Mouse (Mus musculus): ENCODE measurements at regions not wholly inside any gene's neighbourhood (a gene's known extent, or its start where the extent isn't known, plus 50 kb on each side); places are given as distances from the start of the nearest gene placed in this dataset.

DNA sequence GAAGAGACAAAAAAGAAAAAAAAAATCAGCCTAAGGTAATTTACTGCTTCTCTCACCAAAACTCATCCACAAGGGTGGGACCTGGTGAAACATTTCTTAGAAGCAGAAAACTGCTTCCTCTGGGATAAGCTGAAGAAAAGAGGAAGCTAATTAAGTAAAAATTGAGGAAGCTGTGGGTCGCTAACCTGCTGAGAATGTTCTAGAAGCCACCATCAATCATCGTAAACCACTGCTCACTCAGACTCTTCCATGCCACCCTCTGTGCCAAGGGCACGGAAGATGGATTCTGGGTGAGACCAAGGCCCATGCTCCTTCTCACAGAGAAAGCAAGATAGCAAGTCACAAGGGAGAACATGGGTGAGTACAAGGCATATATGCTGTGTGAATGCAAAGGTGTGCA lies 272.7 kb upstream of the Prox1 start:
- no peak for ATAC-seq (ENCODE audit: extremely low read depth, insufficient number of reproducible peaks, low FRiP score, poor library complexity, severe bottlenecking)

DNA sequence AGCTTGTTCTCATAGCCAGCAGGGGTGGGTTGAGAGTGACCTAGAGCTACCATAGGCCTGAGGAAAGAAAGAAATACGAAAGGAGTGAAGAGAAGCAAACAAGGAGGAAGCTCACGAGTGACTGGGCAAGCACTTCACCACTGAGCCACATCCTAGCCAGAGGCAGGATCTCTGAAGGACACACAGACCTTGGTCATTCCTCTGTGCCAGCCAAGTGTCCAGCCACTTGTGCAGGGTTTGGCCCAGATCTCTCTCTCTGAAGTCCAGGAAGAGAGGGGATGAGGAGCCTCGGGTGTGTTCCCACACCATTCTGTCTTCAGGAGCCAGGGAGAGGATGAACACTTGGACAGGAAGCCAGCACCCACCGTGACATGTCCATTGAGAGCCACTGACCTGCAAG lies 271.7 kb upstream of the Prox1 start:
- ATAC-seq (ENCODE audit: extremely low read depth, insufficient number of reproducible peaks, low FRiP score, poor library complexity, severe bottlenecking): no peak

DNA sequence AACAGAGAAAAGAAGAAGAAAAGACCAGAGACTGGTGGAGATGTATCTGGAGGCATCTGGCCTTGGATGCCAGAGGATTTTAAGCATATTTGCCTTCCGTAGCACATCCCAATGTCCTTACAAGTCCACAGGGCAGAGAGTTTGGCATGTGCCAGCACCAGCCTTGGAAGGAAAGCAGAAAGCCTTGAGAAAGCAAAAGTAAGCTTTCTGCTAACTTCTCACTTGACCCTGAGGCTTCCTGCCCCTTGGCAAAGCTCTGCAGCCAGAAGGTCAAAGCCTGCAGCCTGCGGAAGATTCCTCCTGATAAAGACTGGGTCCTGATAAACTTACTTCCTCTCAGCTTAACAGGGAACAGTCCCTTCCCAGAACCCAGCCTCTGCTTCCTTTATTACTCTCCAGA lies 268.3 kb upstream of the Prox1 start:
- ATAC-seq (ENCODE audit: extremely low read depth, insufficient number of reproducible peaks, low FRiP score, poor library complexity, severe bottlenecking): no peak

DNA sequence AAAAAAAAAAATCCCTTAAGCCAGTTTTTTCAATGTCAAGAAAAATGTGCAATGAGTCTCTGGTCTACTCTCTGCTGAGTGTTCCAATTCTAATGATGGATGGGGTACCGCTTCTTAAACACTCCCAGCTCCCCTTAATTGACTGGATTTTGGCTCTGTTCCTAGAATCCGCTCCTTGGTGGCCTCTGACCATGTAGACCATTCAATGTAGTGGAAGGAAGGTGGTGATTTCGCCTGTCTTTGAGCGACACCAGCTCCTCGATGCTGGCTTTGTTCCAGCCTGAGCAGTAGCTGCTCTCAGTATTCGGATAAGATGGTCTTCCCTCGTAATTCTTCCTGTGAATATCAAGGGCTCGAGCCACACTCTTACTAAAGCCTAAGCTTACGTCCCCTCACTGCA lies 252.4 kb upstream of the Prox1 start:
- ATAC-seq (ENCODE audit: extremely low read depth, insufficient number of reproducible peaks, low FRiP score, poor library complexity, severe bottlenecking): no peak

DNA sequence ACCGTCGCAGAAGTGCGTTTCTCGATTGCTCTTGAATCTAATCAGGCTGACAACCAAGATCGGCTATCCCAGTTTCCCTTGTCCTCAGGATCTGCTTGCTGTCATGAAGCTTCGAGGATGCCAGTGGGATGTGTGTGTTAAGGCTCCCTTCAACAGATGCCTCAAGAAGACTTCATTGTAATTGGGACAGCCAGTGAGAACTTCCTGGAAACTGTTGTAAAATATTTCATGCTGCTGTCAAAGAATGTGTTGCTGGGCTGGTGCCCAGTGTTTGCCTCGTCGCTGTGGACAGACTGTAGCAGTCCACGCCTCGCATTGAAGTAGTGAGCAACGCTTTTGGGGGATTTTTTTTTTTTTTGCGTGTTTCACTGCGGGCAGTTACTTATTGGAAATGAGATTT lies 249.2 kb upstream of the Prox1 start:
- no peak for ATAC-seq (ENCODE audit: extremely low read depth, insufficient number of reproducible peaks, low FRiP score, poor library complexity, severe bottlenecking)

DNA sequence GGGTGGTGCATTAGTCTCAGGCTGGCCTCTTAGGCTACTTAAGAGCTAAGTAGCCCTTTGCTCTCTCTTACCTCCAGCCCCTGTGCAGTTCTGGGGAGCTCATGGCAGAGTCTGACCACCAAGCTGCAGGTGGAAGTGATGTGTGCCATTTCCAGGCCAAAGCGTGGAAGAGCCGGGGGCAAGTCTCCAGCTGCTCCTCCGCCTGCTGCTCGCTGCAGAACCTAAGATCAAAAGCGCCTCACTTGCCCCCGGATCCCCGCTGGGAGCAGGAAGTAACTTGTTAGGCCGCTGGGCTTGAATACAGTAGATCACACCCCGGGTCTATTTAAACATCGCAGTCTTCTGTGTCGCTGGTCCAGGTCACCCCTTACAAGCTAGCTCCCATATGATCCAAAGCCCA lies 246.8 kb upstream of the Prox1 start:
- no peak for ATAC-seq (ENCODE audit: extremely low read depth, insufficient number of reproducible peaks, low FRiP score, poor library complexity, severe bottlenecking)

DNA sequence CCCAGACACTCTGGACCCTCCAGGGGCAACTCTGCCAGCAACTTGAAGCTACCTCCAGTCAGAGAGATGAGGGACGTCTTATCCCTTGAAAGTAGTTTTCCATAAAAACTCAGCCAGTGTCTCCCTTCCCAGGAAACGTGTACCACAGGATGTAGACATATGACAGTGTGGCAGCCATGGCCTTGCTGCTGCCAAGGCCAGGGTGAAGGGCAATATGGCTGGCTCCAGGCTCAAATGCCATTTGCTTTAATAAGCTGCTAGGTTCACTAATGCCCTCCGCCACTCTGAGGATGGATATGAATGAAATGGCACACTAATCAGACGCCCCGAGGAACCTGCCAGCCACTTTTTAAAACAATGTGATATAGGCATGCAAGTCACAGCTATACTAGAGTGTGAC lies 241.2 kb upstream of the Prox1 start:
- ATAC-seq (ENCODE audit: extremely low read depth, insufficient number of reproducible peaks, low FRiP score, poor library complexity, severe bottlenecking): no peak

DNA sequence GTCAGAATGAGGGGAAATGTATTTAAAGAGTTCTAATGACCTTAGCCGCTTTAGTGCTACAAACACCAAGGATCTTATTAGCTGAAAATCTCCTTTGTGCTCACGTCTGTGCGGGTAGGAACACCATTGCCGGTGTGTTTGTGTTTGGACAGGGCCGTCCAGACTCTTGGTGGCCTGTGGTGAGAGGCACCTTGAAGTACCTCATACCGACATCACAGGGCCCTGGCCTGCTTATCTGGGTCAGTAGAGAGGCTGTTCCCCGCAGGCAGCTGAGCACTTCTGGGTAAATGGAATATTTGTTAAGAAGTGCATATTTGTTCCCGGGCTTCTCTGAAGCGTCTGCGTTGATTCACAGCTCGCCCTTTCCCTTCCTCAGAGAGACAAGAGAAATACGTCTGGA lies 232.8 kb upstream of the Prox1 start:
- no peak for ATAC-seq (ENCODE audit: extremely low read depth, insufficient number of reproducible peaks, low FRiP score, poor library complexity, severe bottlenecking)

DNA sequence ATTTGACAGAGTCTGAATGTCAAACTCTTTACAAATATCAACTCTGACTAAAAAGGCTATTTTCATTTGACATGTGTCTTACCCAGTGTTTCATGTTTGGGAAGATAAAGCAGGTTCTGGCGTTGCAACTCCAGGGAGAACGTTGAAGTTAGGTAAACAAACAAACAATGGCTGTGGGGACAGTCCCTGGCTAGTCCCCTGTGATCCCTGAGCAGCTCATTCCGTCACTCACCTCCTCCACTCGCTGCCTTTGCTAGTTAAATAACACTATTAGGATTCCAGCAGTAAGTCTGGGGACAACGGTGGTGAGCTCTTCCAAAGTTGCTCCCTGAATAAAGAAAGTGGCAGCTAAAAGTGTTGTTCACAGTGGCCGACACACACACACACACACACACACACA lies 227.8 kb upstream of the Prox1 start:
- ATAC-seq (ENCODE audit: extremely low read depth, insufficient number of reproducible peaks, low FRiP score, poor library complexity, severe bottlenecking): no peak

DNA sequence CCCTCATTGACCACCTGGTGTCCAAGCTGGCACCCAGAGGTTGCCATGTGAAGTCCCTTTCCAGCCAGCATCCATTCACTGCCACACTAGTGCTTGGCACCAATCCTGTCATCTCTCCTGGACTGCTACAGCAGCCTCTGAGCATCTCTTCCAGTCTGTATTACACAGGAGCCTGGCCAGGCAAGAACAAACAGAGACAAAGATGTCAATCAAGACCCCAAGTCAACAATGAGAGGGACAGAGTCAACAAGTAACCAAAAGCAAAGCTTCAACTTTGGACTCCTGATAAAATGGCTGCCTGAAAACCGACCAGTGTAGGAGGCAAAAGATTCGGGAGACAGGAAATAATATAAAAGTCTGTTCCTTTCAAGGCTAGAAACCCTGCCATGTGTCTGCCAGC lies 227.3 kb upstream of the Prox1 start:
- no peak for ATAC-seq (ENCODE audit: extremely low read depth, insufficient number of reproducible peaks, low FRiP score, poor library complexity, severe bottlenecking)

DNA sequence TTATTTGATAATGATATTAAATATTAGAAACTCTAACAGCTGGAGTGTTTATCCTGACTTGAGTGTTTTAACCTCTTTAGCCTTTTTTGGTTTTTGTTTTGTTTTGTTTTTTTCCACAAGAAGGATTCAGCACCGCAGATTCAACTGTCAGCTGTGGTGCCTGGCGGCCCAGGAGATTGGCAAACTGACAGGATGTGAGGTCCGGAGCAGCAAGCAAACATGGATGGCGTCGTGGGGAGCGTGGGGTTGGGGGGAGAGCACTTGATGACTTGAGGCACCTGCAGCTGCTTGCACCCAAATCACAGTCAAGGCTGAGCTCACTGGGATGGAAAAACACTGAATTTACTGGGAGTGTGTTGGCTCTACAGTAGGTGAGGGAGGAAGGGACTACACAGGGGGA lies 222.5 kb upstream of the Prox1 start:
- ATAC-seq (ENCODE audit: extremely low read depth, insufficient number of reproducible peaks, low FRiP score, poor library complexity, severe bottlenecking): no peak

DNA sequence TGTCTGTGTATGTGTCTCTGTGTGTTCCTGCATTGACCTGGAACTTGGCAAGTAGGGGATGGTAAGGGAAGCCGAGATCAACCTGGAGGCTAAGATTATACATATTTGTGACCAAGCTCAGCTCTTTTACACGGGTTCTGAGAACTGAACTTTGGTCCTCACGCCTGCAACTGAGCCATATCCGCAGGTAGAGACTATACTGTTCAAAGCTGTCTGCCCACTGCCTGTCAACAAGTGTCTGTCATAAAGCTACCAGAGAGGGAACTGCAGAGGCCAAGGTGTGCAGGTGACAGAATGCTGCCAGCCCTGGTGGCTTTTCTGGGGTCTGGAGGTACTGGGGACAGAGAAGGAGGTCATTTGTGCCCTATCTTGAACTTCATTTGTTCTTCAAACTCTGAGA lies 218.3 kb upstream of the Prox1 start:
- no peak for ATAC-seq (ENCODE audit: extremely low read depth, insufficient number of reproducible peaks, low FRiP score, poor library complexity, severe bottlenecking)

DNA sequence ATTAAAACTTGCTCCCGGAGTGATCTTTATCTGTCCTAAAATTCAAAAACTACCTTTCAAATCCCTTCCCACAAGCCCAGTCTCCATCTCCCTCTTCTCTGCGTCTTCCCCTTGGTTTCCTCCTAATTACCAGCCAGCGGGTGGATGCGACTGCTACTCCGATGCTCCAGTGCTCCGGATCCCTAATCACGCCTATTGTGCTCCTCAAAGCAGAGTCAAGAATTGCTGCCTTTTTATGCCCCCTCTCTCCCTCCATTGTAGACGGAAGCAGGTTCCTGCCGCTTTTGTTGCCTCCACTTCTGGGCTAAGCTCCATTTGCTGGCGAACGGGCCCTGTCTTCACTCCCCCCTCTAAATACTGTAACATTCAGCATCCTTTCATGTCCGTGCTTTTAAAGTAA lies 214.0 kb upstream of the Prox1 start:
- ATAC-seq (ENCODE audit: extremely low read depth, insufficient number of reproducible peaks, low FRiP score, poor library complexity, severe bottlenecking): no peak

DNA sequence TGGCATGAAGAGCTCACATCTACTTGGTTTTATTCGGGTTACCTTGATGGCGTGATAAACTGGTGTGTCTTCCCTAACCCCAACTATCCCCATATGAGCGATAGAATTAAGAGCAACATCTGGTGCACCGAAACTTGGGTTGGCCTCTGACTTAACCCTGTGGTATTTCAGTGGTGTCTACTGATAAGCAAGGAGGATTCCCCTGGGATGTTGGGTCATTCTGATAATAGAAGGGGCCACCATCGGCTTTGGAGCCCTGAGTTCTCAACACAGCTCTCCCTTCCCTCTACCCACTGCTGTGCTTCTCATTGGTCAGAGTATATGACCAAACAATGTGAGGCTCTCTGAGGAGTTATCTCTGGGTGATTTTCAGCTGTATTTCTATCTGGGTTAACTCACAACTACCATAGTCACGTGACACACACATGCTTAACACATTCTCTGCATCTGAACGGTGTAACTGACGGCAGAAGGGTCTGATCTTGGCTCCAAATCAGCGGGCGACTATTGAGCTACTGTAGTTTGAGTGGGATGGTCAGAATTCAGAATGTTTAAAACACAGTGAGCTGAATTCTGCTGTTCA lies 212.8 kb upstream of the Prox1 start:
- no peak for ATAC-seq (ENCODE audit: extremely low read depth, insufficient number of reproducible peaks, low FRiP score, poor library complexity, severe bottlenecking)

DNA sequence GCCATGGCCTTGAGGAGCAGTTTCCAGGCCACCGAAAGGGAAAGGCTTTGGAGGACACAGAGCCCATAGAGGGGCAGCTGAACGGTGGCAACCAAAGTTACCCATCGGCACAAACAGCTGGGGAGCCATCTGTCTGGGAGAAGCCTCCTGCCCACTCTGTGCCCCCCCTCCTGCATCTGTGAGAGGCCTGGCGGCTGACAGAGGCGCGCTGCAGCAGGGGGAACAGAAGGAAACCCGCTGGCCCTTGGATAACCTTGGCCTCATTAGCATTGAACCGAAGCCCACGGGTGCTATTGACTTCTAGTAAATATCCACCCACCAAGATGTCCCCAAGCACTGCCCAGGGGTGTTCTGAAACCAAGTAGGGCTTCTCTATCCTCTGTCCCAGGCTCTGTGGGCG lies 209.6 kb upstream of the Prox1 start:
- no peak for ATAC-seq (ENCODE audit: extremely low read depth, insufficient number of reproducible peaks, low FRiP score, poor library complexity, severe bottlenecking)

DNA sequence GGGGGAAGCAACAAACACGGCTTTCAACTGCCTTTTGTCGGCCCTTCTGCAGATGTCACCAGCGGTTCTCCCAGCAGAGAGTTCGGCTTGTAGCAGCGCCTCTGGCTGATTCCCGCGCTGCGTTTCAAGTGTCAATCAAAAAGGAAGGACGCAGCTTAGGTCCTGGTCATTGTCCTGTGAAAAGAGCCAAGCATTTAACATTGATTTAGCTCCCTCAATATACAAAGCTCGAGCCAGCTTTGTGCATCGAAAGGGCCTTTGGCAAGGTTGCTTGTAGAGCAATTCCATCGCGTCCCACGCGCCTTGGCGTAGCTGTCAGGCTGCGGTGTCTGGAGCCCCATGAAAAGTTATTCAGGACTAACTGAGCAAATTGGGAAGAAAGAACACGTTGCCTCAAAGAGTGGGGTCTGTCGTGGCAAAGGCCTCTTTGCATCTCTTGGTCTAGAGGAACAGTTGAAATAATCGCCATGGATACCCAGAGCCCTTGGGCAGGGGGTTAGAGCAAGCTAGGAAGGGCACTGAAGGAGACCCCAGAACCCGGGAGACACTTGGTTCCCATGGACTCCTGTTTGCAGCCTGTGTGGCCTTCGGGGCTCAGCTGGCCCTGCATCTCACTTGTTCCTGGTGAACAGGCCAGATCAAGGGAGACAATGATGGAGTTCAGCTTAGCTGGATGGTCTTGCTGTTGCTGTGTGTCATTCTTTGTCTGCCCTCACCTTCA lies 204.8 kb upstream of the Prox1 start:
- ATAC-seq (ENCODE audit: extremely low read depth, insufficient number of reproducible peaks, low FRiP score, poor library complexity, severe bottlenecking): no peak

DNA sequence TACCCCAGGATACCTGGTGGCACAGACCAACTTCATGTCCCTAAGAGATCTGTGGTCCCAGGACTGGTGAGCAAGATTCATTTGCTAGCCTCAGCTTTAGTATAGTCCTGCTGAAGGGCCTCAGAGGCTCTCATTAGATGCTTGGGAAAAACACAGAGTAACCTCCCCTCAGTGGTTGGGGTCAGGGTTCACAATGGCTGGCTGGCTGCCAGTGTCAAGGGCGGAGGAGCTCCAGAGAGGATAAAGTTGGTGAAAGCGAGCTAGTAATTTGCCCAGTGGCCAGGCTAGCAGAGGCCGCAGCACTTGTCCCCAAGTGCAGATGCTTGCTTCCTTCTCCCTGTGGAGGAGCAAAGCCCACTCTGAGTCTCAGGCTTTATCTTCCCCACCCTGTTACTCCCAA lies 203.8 kb upstream of the Prox1 start:
- ATAC-seq (ENCODE audit: extremely low read depth, insufficient number of reproducible peaks, low FRiP score, poor library complexity, severe bottlenecking): no peak

DNA sequence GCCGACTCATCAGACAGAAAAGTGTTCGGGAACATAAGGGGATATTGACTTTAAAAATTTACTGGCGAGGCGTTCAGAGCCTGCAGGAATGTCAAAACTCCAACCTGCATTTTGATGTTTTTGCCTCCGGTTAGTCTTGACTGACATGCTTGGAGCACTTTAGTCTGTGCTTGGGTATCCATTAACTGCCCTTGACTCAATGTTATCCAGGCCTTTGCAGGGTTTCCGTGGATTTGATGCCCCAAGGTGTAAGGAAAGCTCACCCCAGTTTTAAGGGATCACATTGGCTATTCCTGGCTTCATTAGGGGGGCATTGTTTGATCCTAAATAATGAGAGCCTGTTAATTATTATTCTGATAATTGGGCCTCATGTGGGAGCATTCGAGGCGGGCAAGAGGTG lies 196.1 kb upstream of the Prox1 start:
- ATAC-seq (ENCODE audit: extremely low read depth, insufficient number of reproducible peaks, low FRiP score, poor library complexity, severe bottlenecking): no peak

DNA sequence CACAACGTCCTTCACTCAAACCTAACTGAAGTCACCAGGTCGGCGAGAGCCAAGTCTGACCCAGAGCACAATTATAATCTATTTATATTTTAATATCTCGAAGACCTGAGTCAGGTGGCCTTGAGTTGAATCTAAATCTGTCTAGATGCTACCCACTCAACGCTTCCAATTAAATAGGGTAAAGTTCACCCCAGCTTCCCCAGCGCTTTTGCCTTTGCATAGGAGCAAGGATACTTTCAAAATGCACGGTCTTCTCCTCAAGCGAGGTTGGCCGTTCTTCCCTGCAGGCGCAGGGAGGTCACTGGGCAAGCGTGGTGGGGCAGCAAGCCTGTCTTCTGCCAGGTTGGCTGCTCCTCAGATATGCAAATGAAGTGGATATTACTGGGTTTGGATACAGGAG lies 194.6 kb upstream of the Prox1 start:
- ATAC-seq (ENCODE audit: extremely low read depth, insufficient number of reproducible peaks, low FRiP score, poor library complexity, severe bottlenecking): no peak

DNA sequence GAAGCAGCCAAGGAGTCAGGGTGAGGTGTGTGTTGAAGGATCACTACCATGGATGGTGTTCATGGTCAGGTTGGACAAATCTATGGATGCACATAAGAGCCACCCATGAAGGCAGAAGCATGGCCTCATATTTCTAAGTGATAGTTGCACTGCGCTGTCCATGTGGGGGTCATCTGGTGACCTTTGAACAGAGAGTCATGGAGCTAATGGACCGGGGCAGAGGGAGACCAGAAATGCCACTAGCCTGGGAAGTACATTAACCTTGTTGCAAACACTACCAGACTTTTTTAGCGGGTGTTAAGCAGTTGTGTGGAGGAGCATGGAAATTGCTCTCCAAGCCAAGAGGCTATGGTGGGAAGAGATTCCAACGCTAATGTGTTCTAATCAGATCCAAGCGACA lies 190.1 kb upstream of the Prox1 start:
- ATAC-seq (ENCODE audit: extremely low read depth, insufficient number of reproducible peaks, low FRiP score, poor library complexity, severe bottlenecking): no peak

DNA sequence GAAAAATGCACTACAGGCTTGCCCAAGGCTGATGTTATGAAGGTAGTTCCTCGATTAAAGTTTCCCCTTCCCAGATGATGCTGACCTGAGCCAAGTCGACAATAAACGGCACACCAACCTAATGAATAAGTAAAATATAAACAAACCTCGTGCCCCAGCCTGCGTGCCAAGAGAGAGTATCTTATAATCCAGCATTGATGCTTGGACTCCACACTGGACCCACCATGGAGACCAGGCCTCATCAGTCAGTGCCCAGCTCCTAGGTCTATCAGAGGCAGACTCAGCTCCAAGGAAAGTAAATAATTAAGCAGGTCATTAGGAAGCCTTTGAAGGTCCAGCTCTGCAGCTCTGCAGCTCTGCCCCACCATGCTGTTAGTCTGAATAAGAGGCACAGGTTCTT lies 187.3 kb upstream of the Prox1 start:
- ATAC-seq (ENCODE audit: extremely low read depth, insufficient number of reproducible peaks, low FRiP score, poor library complexity, severe bottlenecking): no peak
